In the genomic region with DNA sequence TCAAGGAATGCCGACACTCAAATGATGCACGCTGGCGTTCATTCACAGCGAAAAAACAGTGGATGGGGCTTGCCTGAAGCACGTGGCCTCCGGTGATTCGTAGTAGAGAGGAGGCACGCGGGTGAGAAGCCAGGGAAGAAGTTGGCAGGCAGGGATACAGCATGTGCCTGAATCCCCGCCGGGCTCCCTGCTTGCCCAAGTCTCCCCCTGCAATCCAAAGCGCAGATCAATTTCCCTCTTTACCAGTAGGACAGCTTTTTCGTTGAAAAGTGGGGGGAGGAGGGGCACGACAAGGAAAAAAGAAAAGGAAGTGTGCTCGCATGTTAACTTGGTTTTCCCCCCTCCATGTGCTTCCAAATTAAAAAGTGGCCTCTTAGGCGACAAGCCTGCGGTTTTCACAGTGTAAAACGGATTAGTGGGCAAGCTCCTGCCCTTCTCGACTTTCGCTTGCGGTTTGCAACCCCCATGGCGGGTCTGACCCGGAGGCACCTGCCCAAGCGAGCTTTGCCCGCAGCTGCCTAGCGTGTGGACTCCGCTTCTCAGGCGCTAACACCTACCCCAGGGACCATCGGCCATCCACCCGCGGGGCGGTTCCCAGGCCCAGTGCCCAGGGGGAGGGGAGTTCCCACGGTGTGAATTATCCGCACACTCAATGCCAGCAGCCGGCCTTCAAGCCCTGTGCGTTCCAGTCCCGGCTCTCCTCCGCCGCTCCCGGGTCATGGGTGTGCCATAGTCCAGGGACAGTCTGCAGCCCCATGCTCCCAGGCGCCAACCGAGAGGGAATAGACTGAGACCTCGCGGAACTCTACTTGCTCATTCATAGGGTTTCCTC, we compare ENCODE assay signal across 9 mouse cellular contexts. TPM values are rescaled to one million over a fixed set of nuclear protein-coding genes. Genes with fewer than 3 reads are reported as not detected.
DNase-seq lines count a peak whose midpoint lies in the region; ATAC-seq and TF ChIP-seq lines count a peak whose summit lies in the region.
"Had no signal": no experiment of that assay in that cellular context is flagged by ENCODE, and none has a peak within 500 bp of the region (broad histone marks: within the 10 kb centered on the region; RNA-seq: fewer than 3 reads in every experiment).

No protein-coding gene starts in this region.

- H3K27ac ChIP-seq in hindbrain, embryonic 12.5 days = peak overlapping the region; percentile 100
- no peak overlapping the region for H3K27ac ChIP-seq in midbrain, postnatal 0 days (ENCODE audit: low read depth, low read length)

- no peaks in the 10 kb centered on the region for H3K9me3 ChIP-seq in hindbrain, embryonic 12.5 days (replicated peaks)
- no peaks in the 10 kb centered on the region for H3K9me3 ChIP-seq in midbrain, postnatal 0 days (ENCODE audit: low read length)

- peaks cover 20% of the 10 kb centered on the region for H3K4me1 ChIP-seq in hindbrain, embryonic 12.5 days
- peaks cover 10% of the 10 kb centered on the region; the same call in 1 of the 2 replicates for H3K4me1 ChIP-seq in midbrain, postnatal 0 days (ENCODE audit: insufficient read depth, low read length)

- 1% methylated on average over 44 of the region's 44 CpGs for WGBS in hindbrain, embryonic 12.5 days
- under 1% methylated on average over 44 of the region's 44 CpGs for WGBS in midbrain, postnatal 0 days

- H3K4me2 ChIP-seq in hindbrain, embryonic 12.5 days (replicated peaks) = peak overlapping the region; percentile 96
- peak overlapping the region; percentile 88 for H3K4me2 ChIP-seq in midbrain, postnatal 0 days (ENCODE audit: low read depth, low read length, poor library complexity, severe bottlenecking)

- H3K36me3 ChIP-seq in hindbrain, embryonic 12.5 days = no peaks in the 10 kb centered on the region
- H3K36me3 ChIP-seq in midbrain, postnatal 0 days (ENCODE audit: insufficient read depth, low read length) = no peaks in the 10 kb centered on the region

- peak overlapping the region; percentile 63 for H3K9ac ChIP-seq in hindbrain, embryonic 12.5 days
- H3K9ac ChIP-seq in midbrain, postnatal 0 days (replicated peaks; ENCODE audit: low read length, poor library complexity, severe bottlenecking) = peak overlapping the region; percentile 50

- ATAC-seq in hindbrain, embryonic 12.5 days (ENCODE audit: low FRiP score) = peak; percentile 43
- ATAC-seq in midbrain, postnatal 0 days (ENCODE audit: low FRiP score) = no peak

- H3K27me3 ChIP-seq in hindbrain, embryonic 12.5 days = no peaks in the 10 kb centered on the region
- peaks cover 4% of the 10 kb centered on the region; the same call in 1 of the 2 replicates for H3K27me3 ChIP-seq in midbrain, postnatal 0 days (ENCODE audit: insufficient read depth, low read length)

- DNase-seq in cerebellum, adult 11 months = peak; percentile 44
- no peak for DNase-seq in cerebellum, postnatal 4 days (ENCODE audit: low spot score in 2 of 2)
- peak; percentile 48 to 54 for DNase-seq in cerebellum, adult 18-20 months
- peak; percentile 51 to 55 for DNase-seq in frontal cortex, postnatal 36 days (ENCODE audit: low spot score in 2 of 2)
- DNase-seq in liver = peak; percentile 46
- DNase-seq in midbrain, postnatal 0 days (ENCODE audit: low spot score) = peak; percentile 68
- DNase-seq in testis, postnatal 10 days (ENCODE audit: low spot score) = peak; percentile 72

- TF ChIP-seq CTCF in midbrain, postnatal 0 days (IDR thresholded peaks at IDR 0.05) = no peak; the same call in none of the 2 replicates

- H3K4me3 ChIP-seq in hindbrain, embryonic 12.5 days = peak overlapping the region; percentile 63
- H3K4me3 ChIP-seq in midbrain, postnatal 0 days (ENCODE audit: low read depth, low read length) = peak overlapping the region; percentile 65

RNA-seq across cellular contexts. Expression of gene A930004D18Rik, which starts 11.2 kb away (rescaled TPM):
- 18.0 and 18.6 TPM in 2 replicates for polyA plus RNA-seq in hindbrain, embryonic 12.5 days (2016; fragmentation: Nextera tagmentation; extraction: Ambion mirVana)
- 2.4 and 3.6 TPM in 2 replicates for total RNA-seq in midbrain, postnatal 0 days (2014; rRNA removed)
- polyA plus RNA-seq in midbrain, postnatal 0 days (2015; fragmentation: Nextera tagmentation; extraction: Ambion mirVana) = 9.7 and 10.3 TPM in 2 replicates

RNA-seq across cellular contexts. Expression of gene Skida1, which starts 22.5 kb away (rescaled TPM):
- polyA plus RNA-seq in hindbrain, embryonic 12.5 days (2016; fragmentation: Nextera tagmentation; extraction: Ambion mirVana) = 17.7 and 19.4 TPM in 2 replicates
- total RNA-seq in midbrain, postnatal 0 days (2014; rRNA removed) = 12.1 and 12.4 TPM in 2 replicates
- 3.5 and 4.3 TPM in 2 replicates for polyA plus RNA-seq in midbrain, postnatal 0 days (2015; fragmentation: Nextera tagmentation; extraction: Ambion mirVana)

RNA-seq across cellular contexts. Expression of gene Mllt10, which starts 28.7 kb away (rescaled TPM):
- polyA plus RNA-seq in hindbrain, embryonic 12.5 days (2016; fragmentation: Nextera tagmentation; extraction: Ambion mirVana) = 65.1 and 70.8 TPM in 2 replicates
- 22.7 and 96.5 TPM in 2 replicates for total RNA-seq in midbrain, postnatal 0 days (2014; rRNA removed)
- polyA plus RNA-seq in midbrain, postnatal 0 days (2015; fragmentation: Nextera tagmentation; extraction: Ambion mirVana) = 23.9 and 28.9 TPM in 2 replicates

RNA-seq across cellular contexts. Expression of gene H2al2a, which starts 29.6 kb away (rescaled TPM):
- not detected in 2 replicates for polyA plus RNA-seq in hindbrain, embryonic 12.5 days (2016; fragmentation: Nextera tagmentation; extraction: Ambion mirVana)
- total RNA-seq in midbrain, postnatal 0 days (2014; rRNA removed) = not detected in 2 replicates
- polyA plus RNA-seq in midbrain, postnatal 0 days (2015; fragmentation: Nextera tagmentation; extraction: Ambion mirVana) = not detected in 2 replicates
- total RNA-seq: left cerebral cortex, postnatal 25 days had no signal

Comparison
In these comparisons a context has a peak if more than half of its experiments do, and no peak if none do; other contexts are left out.
1. DNase-seq: peak in cerebellum, adult 11 months (single experiment), cerebellum, adult 18-20 months (2 of 2), frontal cortex, postnatal 36 days (2 of 2), liver (single experiment), midbrain, postnatal 0 days (single experiment) and testis, postnatal 10 days (single experiment); none in cerebellum, postnatal 4 days (0 of 2).